Mouse (Mus musculus) megakaryocyte, embryonic 14.5 days (primary cell): ENCODE data around the gene Plxnc1.

Source experiments
- FLI1 ChIP-seq: IDR thresholded peaks from 2 replicates; pipeline ENCODE4 v1.6.1; 2012; ENCODE audit warnings: low read length, inconsistent platforms, mixed read lengths
- GATA1 ChIP-seq: IDR thresholded peaks from 3 replicates; pipeline ENCODE4 v1.6.1; 2012; ENCODE audit warnings: mixed read lengths, low read length, inconsistent platforms, borderline replicate concordance

DNA sequence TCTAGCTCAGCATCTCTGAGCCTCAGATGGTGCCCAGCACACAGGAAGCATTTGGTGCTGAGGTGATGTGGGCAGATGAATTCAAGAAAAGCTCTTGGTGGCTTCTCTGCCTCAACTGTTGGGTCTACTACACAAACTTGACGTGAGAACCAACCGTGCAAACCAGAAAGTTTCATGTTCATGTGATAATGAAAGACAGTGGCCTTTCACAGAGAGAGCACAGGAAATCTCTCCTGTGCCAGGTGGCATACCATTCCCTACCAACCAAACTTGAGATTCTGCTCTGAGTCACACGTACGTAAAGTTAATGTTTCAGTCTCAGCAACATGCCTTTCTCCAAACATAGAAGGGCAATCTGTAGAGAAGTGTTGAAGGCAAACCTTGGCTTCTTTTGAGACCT, 83.8 kb downstream of the Plxnc1 start:
- no peak for TF ChIP-seq GATA1
- no peak for TF ChIP-seq FLI1
